Mouse (Mus musculus) activated CD4-positive, CD25-positive, alpha-beta regulatory T cell, adult 4 months (primary cell): ENCODE results near the gene Drd1. TPM values are rescaled to one million over a fixed set of nuclear protein-coding genes. Genes with fewer than 3 reads are reported as not detected.

ENCODE experiments used
- ATAC-seq: one replicate; pipeline ENCODE4 v1.8.0; 2017
- polyA plus RNA-seq, 2 experiments: library from polyadenylated mRNA; unstranded; fragments of 100-300 nt; shearing (Covaris generic); gene quantifications; one replicate each; pipeline ENCODE4 v1.2.1; 2017

Gene Drd1
- polyA plus RNA-seq, 2 experiments from 2014 or later, result not detected

DNA sequence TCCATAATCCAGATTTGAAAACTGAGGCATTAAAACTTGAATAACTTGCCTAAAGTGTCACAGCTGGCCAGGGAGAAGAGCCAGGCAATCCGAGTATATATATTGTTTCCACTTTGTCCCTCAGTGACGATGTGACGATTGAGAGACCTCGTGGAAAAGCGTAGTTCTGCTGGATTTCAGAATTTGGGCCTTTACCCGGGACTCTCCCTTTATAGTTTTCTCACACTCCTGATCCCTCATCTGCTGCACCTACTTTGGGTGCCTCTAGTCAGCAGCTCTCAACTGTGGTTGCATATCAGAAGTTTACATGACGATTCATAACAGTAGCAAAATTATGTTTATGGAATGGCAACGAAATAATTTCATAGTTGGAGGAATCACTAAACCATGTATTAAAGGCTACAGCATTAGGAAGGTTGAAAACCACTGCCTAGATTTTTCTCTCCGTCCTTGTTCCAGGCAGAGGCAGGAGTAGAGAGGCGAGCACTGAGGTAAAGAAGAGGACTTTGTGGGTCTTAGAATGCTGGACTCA lies 17.1 kb upstream of the Drd1 start:
- ATAC-seq, result peak; percentile 2

DNA sequence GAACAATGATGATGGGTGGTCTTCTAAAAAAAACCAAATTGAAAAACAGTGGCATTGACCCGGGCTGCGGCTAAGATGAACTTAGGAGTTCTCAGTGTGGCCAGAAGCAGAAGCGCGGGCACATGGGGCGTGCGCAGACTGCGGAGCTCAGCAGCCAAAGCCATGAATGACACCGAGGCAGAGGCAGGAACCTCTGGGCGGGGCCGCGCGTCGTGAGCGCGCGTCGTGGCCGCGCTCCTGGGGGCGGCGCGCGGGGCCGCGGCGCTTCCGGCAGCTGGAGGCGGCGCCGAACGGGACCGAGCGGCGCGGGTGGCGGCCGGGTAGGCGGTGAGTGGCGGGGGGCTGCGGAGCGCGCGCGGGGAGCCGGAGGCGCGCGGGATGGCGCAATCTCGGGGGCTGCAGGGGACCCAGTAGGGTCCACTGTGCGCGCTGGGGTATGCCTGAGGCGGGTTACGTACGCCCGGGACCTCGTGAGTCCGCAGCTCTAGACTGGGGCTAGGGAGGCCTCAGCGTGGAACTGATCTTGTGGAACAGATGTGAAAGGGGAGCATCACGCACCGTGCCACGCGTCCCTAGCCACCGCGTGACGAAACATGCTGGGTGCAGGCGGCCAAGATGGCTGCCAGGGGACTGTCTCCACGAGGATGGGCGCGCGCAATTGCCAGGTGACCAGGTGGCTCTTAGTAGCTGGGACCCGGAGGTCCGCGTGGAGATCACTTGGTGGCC lies 16.3 kb upstream of the Drd1 start, which contains the start of gene Sfxn1:
TSS of gene Sfxn1 (plus strand) at position 264 of the 726 bp plus-strand sequence.
- peak; percentile 89 for ATAC-seq

GRCm38 (mm10) chr13:54071011-54071410 lies 15.5 kb upstream of the Drd1 start:
- ATAC-seq, result no peak

DNA sequence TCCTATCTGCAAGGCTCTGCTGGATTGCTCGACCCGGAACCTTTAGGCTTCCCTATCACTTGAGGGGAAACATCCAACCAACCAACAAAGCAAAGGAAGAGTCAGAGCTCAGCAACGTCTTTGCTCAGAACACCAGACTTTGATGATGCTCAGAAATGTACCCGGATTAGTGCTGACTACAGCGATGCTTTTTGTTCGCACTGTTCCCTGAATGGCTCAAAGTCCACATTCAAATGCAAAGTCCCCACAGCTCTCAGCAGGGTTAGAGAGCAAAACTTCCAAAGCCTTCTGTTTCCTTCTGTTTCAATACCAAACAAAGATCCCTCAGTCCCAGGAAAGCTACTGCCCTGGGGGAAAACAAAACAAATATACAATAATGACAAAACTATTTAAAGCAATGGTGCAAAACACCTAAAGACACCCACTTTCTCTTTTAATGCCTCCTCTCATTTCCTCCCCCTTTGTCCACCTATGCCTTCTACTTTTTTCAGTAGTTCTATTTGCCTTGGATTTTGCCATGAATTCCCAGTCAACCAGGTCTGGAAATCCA lies 12.2 kb upstream of the Drd1 start:
- no peak for ATAC-seq

- no peak for ATAC-seq
Measured at GRCm38 (mm10) chr13:54066081-54066746, 10.7 kb upstream of the Drd1 start.

- ATAC-seq, result no peak
Measured at GRCm38 (mm10) chr13:54063292-54063691, 7.8 kb upstream of the Drd1 start.

GRCm38 (mm10) chr13:54062068-54062467 lies 6.6 kb upstream of the Drd1 start:
- no peak for ATAC-seq

DNA sequence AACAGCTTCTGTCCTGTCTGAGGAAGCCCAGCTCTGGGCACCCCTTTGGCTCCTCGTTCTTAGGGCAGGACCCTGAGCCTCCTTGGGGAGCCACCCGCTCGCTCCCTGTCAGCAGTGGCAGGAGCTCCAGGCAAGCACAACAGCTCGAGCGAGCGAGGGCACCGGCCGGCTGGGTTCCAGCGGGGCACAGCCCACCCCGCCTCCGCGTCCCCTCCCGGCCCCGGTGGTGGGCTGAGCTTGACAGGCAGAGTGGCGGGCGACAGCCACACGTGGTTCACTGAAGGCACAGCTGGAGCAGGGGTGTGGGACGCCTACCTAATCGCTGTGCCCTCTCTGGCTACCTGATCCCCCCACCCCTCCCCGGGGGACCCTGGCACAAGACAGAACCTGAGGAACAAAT lies 543 bp downstream of the Drd1 start:
- no peak for ATAC-seq

GRCm38 (mm10) chr13:54051641-54052040 lies 3.9 kb downstream of the Drd1 start:
- no peak for ATAC-seq

GRCm38 (mm10) chr13:54048679-54049352 lies 6.7 kb downstream of the Drd1 start:
- no peak for ATAC-seq

GRCm38 (mm10) chr13:54040256-54040655 lies 15.2 kb downstream of the Drd1 start:
- ATAC-seq, result no peak

GRCm38 (mm10) chr13:54037936-54038335 lies 17.6 kb downstream of the Drd1 start:
- ATAC-seq, result no peak

- no peak for ATAC-seq
Measured at GRCm38 (mm10) chr13:54035541-54035940, 20.0 kb downstream of the Drd1 start.

- no peak for ATAC-seq
Measured at GRCm38 (mm10) chr13:54033653-54034052, 21.9 kb downstream of the Drd1 start.

DNA sequence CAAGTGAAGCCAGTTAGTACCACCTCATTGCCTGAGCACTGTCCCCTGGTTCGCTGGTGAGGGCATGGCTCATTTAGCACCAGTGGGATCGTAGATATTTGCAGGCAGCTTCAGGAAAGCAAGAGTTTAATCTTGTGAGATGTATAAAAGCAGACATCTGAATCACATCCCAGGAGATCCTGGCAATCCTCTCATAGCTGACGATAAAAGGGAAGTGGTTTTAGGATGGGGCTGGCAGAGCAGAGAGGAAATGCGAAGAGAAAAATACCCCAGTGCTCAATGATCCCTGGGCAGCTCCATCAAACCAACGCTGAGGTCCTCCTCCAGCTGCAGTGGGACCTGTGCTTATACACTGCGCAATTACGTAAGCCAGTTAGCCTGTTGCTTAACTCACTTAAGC lies 28.4 kb downstream of the Drd1 start:
- ATAC-seq, result no peak

DNA sequence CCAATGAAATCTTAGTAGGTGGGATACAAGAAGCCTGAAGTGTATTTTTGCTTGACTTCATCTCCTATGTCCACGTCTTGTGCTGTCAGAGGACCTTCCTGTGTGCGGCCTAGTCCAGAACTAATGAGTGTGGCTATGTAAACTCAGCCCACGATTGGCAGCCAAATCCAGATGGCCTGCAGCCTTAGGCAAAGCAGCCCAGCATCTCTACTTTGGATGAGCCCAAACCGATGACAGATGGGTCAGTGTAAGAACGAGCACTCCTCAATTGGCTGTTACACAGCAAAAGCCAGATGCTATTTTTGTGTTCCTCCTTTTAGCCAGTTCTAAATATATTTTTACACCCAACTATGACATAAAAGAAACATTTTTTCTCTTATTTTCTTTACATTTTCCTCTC lies 32.2 kb downstream of the Drd1 start:
- no peak for ATAC-seq

- ATAC-seq, result no peak
Measured at GRCm38 (mm10) chr13:54008716-54009115, 46.8 kb downstream of the Drd1 start.

Other genes starting within 250 kb of the Drd1 start
- gene Sfxn1, start 16.2 kb upstream of the Drd1 start, polyA plus RNA-seq, result 10 to 100 TPM; 59.3 to 59.6 TPM
- gene Hrh2, start 136.4 kb upstream of the Drd1 start, polyA plus RNA-seq, result 10 to 100 TPM in 1 of 2 experiments, 1 to 10 TPM in 1; 9.2 to 12.0 TPM